Mouse (Mus musculus) ES-E14 (cell line): ENCODE data around the gene Setd6.

ENCODE experiments used
- ZC3H11A ChIP-seq: IDR thresholded peaks from 2 replicates; pipeline ENCODE4 v1.6.1; 2012; ENCODE audit warnings: low read depth, mild to moderate bottlenecking, inconsistent platforms, low read length, borderline replicate concordance
- ZNF384 ChIP-seq: IDR thresholded peaks from 2 replicates; pipeline ENCODE4 v1.6.1; 2012; ENCODE audit warnings: low read depth, low read length, inconsistent platforms

DNA sequence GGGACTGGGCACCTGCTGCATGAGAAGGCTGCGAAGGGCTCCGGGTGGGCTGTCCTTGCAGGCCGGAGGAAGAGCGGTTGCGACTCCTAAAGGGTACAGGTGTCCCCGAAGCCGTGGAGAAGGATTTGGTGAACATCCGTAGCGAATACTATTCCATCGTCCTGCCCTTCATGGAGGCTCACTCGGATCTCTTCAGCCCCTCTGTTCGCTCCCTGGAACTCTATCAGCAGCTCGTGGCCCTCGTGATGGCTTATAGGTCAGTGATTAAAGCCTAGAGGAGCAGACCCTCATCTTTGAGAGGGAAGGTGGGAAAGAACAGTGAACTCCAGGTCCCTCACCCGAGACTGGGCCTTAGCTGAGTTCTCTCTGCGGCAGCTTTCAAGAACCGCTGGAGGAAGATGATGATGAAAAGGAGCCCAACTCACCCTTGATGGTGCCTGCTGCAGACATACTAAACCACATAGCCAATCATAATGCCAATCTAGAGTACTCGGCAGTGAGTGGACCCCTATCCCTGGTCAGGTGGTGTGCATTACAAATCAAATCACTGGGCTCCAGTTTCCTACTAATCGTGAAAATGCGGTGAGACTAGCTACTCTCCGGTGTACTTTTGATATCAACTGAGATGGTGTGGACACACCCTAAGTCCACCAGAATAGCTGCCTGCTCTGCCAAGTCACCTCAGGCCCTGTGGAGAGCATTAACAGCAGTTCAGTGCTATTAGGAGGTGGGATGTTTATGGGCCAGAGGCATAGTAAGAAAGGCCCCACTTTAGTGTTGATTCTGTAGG is 1.1 kb downstream of the Setd6 start:
- TF ChIP-seq ZC3H11A (no peak), ZNF384 (no peak)
